Mouse (Mus musculus) lung, adult 2 months (tissue): ENCODE measurements around the gene Grcc10.

Experiments used
- CTCF ChIP-seq: fragments of 200-500 bp; IDR thresholded peaks from 2 replicates; pipeline ENCODE4 v1.5.1; 2011; ENCODE audit warnings: mild to moderate bottlenecking, low read length, control low read depth; ENCODE audit not compliant: insufficient read depth
- POLR2A ChIP-seq: fragments of 200-500 bp; IDR thresholded peaks from 2 replicates; pipeline ENCODE4 v1.6.1; 2011; ENCODE audit warnings: low read depth, mild to moderate bottlenecking, control low read depth, low read length, borderline replicate concordance; ENCODE audit errors: extremely low read depth

- TF ChIP-seq POLR2A, result no peak
- TF ChIP-seq CTCF, result no peak
These were observed 17.0 kb upstream of the Grcc10 start for GRCm38 (mm10) chr6:124757909-124758848.
